Mouse (Mus musculus) hindbrain, embryonic 10.5 days (tissue): Measurements from ENCODE around the gene Creb3l2. TPM values are rescaled to one million over a fixed set of nuclear protein-coding genes. Genes with fewer than 3 reads are reported as not detected.
"Not testable (repeated sequence)": the region's sequence is repeated elsewhere in the genome, so short reads cannot be mapped to it uniquely, and the experiment has no call there.

Experiments used
- DNase-seq: peaks from one replicate; pipeline ENCODE4 v3.0.0-alpha.2; 2017; ENCODE audit warnings: low spot score
- H3K27ac ChIP-seq: fragments of 300-500 bp; sonication (generic); 2 replicates; pipeline ENCODE4 v1.5.1; 2016; ENCODE audit warnings: mild to moderate bottlenecking, moderate library complexity
- H3K27me3 ChIP-seq: fragments of 300-500 bp; sonication (generic); 2 replicates; pipeline ENCODE4 v1.6.1; 2016; ENCODE audit warnings: mild to moderate bottlenecking; ENCODE audit not compliant: poor library complexity, insufficient read depth, severe bottlenecking
- H3K36me3 ChIP-seq: fragments of 300-500 bp; sonication (generic); 2 replicates; pipeline ENCODE4 v1.6.1; 2016; ENCODE audit warnings: mild to moderate bottlenecking, moderate library complexity
- H3K4me1 ChIP-seq: fragments of 300-500 bp; sonication (generic); replicated peaks from 2 replicates; pipeline ENCODE4 v1.6.1; 2016; ENCODE audit warnings: mild to moderate bottlenecking
- H3K4me3 ChIP-seq: fragments of 300-500 bp; sonication (generic); 2 replicates; pipeline ENCODE4 v1.5.1; 2016; ENCODE audit warnings: mild to moderate bottlenecking, moderate library complexity
- H3K9me3 ChIP-seq: fragments of 300-500 bp; sonication (generic); 2 replicates; pipeline ENCODE4 v1.6.1; 2016; ENCODE audit warnings: mild to moderate bottlenecking, moderate library complexity
- WGBS: fragments of 180-500 bp; shearing (Covaris S2); methylation state at CpG from one replicate; pipeline ENCODE4 v1.1.7; 2016; 5-methylcytosine and 5-hydroxymethylcytosine counted together
- polyA plus RNA-seq: library from polyadenylated mRNA; unstranded; fragments of >200 nt; fragmentation: Nextera tagmentation; extraction: Ambion mirVana; gene quantifications from 2 replicates; pipeline ENCODE4 v1.2.1, GENCODE M21; 2016

Gene Creb3l2
- polyA plus RNA-seq, 1 experiment from 2014 or later, result 7.6 TPM

DNA sequence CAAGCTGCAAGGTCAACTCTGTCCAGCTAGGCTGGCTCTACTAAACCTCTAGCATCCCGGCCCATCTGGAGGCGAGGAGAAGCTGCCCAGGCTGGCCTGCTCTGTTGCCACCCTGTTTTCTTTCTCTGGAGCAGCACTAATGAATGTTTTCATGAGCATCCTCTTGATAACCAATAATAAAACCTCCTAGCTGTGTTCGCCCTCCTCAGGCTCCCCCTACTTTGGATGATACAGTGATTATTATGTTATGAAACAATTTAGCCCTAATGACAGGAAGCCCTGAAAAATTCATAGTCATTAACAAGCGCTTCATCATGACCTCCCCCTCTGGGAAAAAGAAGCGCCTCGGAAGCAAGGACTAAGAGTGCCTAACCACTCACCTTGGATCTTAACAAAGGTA lies 59.2 kb downstream of the Creb3l2 start:
- Histone ChIP-seq H3K36me3 (peaks cover 11% of the 10 kb centered on the region; the same call in 1 of the 2 replicates), H3K4me1 (no peaks in the 10 kb centered on the region), H3K9me3 (no peaks in the 10 kb centered on the region), H3K27ac (no peak overlapping the region), H3K4me3 (no peak overlapping the region), H3K27me3 (no peaks in the 10 kb centered on the region)
- 95% methylated on average over 6 of the region's 6 CpGs for WGBS
- DNase-seq, result no peak

DNA sequence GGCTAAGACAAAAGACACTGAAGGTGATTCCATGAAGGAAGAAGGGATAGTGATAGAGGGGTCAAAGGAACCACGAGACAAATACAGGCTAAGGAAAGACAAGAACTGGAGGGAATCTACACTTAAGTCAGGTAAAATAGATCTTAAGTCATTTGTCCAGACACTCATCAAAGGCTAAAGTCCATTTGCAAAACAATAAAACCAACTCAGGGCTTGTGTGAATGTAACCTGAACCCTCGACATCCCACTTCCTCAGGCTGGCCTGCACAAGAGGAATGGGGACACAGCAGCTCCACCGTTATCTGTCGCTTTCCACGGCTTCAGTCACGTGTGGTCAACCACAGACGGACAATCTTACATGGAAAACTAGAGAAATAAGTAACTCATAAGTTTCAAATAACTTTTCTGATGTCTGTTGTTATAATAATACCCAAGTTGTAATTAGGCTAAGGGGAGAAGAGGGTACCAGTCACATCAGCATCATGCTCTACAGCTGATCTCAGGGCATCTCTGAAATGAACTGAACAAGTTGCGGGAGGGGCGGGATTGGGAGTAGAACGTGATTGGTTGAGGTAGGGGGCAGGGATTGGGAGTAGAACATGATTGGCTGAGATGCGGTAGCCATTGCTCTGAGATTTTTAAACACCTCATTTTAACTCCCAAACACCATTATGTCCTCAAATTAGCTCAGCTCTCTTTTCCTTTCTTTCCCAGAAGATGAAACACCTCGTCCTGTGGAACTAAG lies 63.9 kb downstream of the Creb3l2 start:
- Histone ChIP-seq H3K4me3 (no peak overlapping the region), H3K27ac (no peak overlapping the region), H3K9me3 (no peaks in the 10 kb centered on the region), H3K4me1 (peaks cover 11% of the 10 kb centered on the region), H3K27me3 (no peaks in the 10 kb centered on the region), H3K36me3 (peaks cover 13% of the 10 kb centered on the region; the same call in 1 of the 2 replicates)
- DNase-seq, result no peak
- 87% methylated on average over 12 of the region's 12 CpGs for WGBS

DNA sequence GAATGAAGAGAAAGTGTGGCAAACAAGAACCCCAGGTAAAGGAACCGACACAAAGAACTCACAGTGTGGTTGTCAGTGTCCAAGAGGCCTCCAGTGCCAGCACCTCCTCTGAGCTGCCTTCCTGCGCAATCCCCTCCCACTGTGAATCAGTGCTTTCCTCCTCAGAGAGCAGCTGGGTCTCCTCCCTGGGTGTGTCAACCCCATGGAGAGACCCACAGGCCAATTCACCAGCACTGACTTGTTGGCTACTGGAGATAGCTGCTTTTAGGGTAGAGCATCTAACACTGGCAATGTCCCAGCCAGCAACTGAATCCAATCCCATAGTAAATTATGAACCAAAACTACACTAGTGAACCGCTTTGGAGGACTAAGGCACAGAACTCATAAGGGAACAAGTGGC lies 64.6 kb downstream of the Creb3l2 start:
- 82% methylated on average over 3 of the region's 3 CpGs for WGBS
- H3K4me3 ChIP-seq, H3K9me3 ChIP-seq, DNase-seq, H3K27me3 ChIP-seq, H3K27ac ChIP-seq: not testable (repeated sequence)
- Histone ChIP-seq H3K36me3 (peaks cover 13% of the 10 kb centered on the region; the same call in 1 of the 2 replicates), H3K4me1 (peaks cover 11% of the 10 kb centered on the region)

DNA sequence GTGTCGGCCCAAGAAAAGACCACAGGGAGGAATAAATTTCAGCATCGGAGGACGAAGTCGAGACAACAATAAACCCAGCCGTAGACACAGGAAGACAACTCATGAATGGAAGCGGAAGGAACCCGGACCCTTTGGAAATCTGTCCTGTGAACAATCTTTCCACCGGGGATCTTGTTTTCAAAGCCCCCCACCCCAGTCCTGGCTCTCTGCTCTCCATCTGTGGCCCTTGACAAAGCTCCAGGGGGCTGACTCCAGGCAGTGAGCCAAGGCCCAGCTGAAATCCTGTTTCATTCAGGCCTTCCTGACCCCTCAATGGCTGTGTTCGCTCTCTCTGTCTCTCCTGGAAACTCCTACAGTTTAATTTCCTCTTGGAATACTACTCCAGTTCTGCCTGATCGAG lies 66.5 kb downstream of the Creb3l2 start:
- no peaks in the 10 kb centered on the region for H3K9me3 ChIP-seq
- H3K27me3 ChIP-seq, result no peaks in the 10 kb centered on the region
- WGBS, result 62% methylated on average over 10 of the region's 10 CpGs
- peaks cover 11% of the 10 kb centered on the region for H3K4me1 ChIP-seq
- H3K4me3 ChIP-seq, result no peak overlapping the region
- DNase-seq, result no peak
- peaks cover 13% of the 10 kb centered on the region; the same call in 1 of the 2 replicates for H3K36me3 ChIP-seq
- 0 out of 2 replicates have a peak overlapping the region, but pooled peaks have one; percentile 6 for H3K27ac ChIP-seq

DNA sequence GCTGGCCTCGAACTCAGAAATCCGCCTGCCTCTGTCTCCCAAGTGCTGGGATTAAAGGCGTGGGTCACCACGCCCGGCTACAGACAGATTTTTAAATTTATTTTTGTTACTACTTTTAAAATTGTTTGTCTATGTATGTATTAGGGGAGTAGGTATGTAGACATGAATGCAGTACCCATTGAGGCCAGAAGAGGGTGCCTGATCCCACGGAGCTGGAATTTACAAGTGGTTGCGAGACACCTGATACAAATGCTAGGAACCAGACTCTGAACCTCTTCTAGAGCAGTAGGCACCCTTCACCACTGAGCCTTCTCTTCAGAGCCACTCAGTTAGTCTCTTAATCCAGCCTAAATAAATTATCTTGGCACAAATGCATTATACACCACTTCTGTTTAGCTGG lies 70.6 kb downstream of the Creb3l2 start:
- no peak for DNase-seq

DNA sequence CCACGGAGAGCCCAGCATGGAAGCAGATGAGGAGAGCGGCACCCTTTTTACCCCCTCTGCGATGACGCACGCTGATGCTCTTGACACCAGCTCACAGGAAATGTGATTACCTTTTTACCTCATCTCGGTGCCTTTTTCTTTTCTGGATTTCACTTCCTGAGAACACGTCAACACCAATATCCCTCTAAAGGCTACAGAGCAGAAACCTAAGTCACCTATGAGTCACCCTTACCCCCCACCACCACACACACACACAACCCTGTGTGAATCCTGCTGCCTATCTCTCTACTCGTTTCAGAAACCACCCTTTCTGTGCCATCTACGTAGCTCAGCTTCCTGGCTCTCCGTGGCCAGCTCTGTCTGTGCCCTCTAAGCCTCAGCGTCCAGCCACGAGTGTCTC lies 71.4 kb downstream of the Creb3l2 start:
- H3K27ac ChIP-seq, result no peak overlapping the region
- peaks cover 10% of the 10 kb centered on the region for H3K4me1 ChIP-seq
- H3K36me3 ChIP-seq, result no peaks in the 10 kb centered on the region
- no peaks in the 10 kb centered on the region for H3K9me3 ChIP-seq
- 90% methylated on average over 12 of the region's 12 CpGs for WGBS
- no peak for DNase-seq
- H3K4me3 ChIP-seq, result no peak overlapping the region
- H3K27me3 ChIP-seq, result no peaks in the 10 kb centered on the region

More for the DNA sequence above, 70.6 kb downstream of the Creb3l2 start:
- peaks cover 11% of the 10 kb centered on the region for H3K4me1 ChIP-seq
- no peaks in the 10 kb centered on the region for H3K36me3 ChIP-seq
- no peak overlapping the region for H3K27ac ChIP-seq
- H3K9me3 ChIP-seq, result no peaks in the 10 kb centered on the region
- WGBS, result 78% methylated on average over 7 of the region's 7 CpGs
- no peak overlapping the region for H3K4me3 ChIP-seq
- H3K27me3 ChIP-seq, result no peaks in the 10 kb centered on the region

DNA sequence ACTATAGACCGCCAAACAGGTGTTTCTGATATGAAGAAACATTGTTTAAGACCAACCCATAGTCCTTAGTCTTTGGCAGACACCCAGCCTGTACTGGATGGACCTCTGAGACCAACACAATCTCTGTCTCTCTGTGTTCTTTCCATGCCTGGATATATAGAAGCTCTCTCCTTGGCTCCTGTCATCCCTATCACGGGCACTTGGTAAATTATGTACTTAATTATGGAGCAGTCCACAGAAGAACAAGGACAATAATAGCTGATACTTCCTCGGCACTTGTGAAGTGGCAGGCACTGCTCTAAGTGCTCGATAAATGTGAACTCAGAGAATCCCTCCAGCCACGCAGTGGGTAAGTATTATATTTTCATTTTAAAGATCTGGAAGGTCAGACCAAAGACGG lies 72.2 kb downstream of the Creb3l2 start:
- Histone ChIP-seq H3K4me1 (peaks cover 9% of the 10 kb centered on the region), H3K9me3 (no peaks in the 10 kb centered on the region), H3K4me3 (no peak overlapping the region), H3K36me3 (no peaks in the 10 kb centered on the region), H3K27ac (no peak overlapping the region), H3K27me3 (no peaks in the 10 kb centered on the region)
- 87% methylated on average over 6 of the region's 6 CpGs for WGBS
- DNase-seq, result no peak

DNA sequence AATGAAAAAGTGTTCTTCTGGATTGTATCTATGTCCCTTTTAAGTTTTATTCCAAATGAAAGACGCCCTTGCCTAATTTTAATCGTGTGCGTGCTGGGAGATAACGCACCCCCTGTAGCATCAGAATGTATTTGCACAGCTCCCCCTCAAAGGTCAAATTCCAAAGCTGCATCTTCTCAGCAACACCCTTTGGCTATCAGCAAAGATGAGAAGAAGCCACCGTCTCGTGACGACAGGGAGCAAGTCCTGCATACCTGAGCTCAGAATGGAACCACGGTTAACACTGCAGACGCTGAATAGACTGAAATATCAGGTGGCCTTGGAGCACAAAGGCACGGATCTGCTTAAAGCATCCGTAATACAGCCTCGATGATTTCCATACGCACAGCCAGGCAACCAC lies 73.7 kb downstream of the Creb3l2 start:
- 83% methylated on average over 13 of the region's 13 CpGs for WGBS
- H3K4me3 ChIP-seq, result no peak overlapping the region
- no peak for DNase-seq
- no peaks in the 10 kb centered on the region for H3K27me3 ChIP-seq
- no peaks in the 10 kb centered on the region for H3K9me3 ChIP-seq
- peaks cover 9% of the 10 kb centered on the region for H3K4me1 ChIP-seq
- H3K36me3 ChIP-seq, result no peaks in the 10 kb centered on the region
- H3K27ac ChIP-seq, result no peak overlapping the region

DNA sequence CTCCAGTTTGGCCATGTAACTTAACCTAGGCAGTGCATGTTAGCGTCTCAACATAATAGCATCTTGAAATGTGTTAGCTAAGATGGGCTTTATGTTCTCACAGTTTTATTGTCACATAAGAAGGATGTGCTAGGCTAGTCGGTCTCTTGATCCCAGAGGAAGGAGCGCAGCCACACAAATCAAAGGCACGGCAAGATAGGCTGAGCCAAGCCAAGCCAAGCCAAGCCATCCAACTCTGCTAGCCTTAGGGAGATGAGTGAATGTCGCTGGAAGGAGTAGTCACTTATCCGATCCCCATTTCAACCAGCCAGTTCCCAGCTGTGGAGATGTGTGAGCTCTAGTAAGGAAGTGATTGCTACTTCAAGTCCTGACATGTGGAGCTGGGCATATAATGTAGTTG lies 75.0 kb downstream of the Creb3l2 start:
- Histone ChIP-seq H3K36me3 (no peaks in the 10 kb centered on the region; the same call in 1 of the 2 replicates), H3K9me3 (no peaks in the 10 kb centered on the region), H3K4me3 (no peak overlapping the region), H3K4me1 (peaks cover 9% of the 10 kb centered on the region), H3K27me3 (no peaks in the 10 kb centered on the region), H3K27ac (no peak overlapping the region)
- 93% methylated on average over 6 of the region's 6 CpGs for WGBS
- no peak for DNase-seq

DNA sequence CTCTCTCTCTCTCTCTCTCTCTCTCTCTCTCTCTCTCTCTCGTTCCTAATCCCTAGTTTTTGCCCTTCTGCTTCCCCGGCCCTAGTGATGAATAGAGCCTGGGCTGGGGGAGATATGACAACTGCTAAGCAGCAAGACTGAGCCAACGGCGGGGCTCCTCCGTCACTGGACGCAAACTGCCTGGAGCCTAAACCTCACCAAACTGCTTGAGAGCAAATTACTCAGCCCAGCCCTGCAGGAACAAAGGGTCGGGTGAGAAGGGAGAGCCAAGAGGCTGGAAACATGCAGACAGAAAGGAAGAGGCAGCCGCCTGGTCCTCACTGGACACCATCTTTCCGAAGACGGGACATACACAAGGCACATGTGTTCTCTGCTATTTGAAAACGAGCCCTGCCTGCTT lies 76.8 kb downstream of the Creb3l2 start:
- no peak overlapping the region for H3K4me3 ChIP-seq
- no peaks in the 10 kb centered on the region for H3K9me3 ChIP-seq
- H3K27me3 ChIP-seq, result no peaks in the 10 kb centered on the region
- no peaks in the 10 kb centered on the region; the same call in 1 of the 2 replicates for H3K36me3 ChIP-seq
- peak overlapping the region; percentile 69; the same call in 1 of the 2 replicates for H3K27ac ChIP-seq
- 63% methylated on average over 11 of the region's 11 CpGs for WGBS
- DNase-seq, result no peak
- peaks cover 24% of the 10 kb centered on the region for H3K4me1 ChIP-seq

DNA sequence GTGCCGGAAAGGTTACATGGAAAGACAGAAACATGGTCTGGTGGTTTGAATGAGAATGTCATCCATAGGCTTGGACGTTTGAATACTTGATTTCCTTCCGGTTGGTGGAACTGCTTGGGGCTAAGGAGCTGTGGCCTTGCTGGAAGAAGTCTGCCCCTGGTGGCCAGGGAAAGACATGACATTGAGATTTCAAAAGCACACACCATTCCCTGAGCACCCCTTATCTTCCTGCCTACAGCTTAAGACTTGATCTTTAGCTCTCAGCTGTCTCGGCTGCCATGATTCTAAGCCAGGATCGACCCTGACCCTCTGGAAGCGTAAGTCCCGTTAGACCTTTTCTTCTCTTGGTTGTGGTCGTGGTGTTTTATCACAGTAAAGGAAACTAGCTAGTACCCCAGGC lies 77.6 kb downstream of the Creb3l2 start:
- Histone ChIP-seq H3K9me3 (no peaks in the 10 kb centered on the region), H3K4me3 (no peak overlapping the region), H3K4me1 (peaks cover 29% of the 10 kb centered on the region), H3K27me3 (no peaks in the 10 kb centered on the region), H3K27ac (no peak overlapping the region), H3K36me3 (no peaks in the 10 kb centered on the region; the same call in 1 of the 2 replicates)
- DNase-seq, result no peak
- WGBS, result 94% methylated on average over 8 of the region's 8 CpGs

DNA sequence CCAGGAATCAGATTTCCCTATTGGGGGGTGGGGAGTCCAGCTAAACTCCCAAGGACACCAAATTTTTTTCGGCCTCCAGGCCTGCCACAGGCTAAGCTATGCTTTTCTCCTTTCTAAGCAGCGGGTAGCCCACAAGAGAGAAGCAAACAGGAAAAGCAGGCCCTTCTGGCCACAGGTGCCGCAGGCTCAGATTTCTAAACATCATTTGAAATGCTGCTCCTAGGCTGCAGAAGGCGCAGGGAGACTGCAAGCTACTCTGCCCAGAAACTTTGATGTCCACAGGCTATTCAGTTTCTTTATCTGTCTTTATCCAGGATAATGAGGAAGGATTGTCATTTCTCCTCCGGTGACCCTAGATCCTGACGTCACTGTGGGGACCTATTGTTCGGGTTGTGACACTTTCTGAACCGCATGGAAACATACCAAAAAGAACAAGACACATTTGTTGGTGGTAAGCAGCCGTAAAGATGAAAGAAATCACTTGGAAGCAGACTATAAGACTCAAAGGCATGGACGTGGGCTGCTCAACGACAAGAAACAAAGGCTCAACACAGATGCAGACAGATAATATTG lies 81.0 kb downstream of the Creb3l2 start:
- Histone ChIP-seq H3K4me3 (no peak overlapping the region), H3K9me3 (no peaks in the 10 kb centered on the region), H3K27me3 (no peaks in the 10 kb centered on the region), H3K27ac (peak overlapping the region; percentile 75), H3K36me3 (peaks cover 4% of the 10 kb centered on the region; the same call in 1 of the 2 replicates), H3K4me1 (peaks cover 28% of the 10 kb centered on the region)
- DNase-seq, result no peak
- WGBS, result 24% methylated on average over 11 of the region's 11 CpGs

DNA sequence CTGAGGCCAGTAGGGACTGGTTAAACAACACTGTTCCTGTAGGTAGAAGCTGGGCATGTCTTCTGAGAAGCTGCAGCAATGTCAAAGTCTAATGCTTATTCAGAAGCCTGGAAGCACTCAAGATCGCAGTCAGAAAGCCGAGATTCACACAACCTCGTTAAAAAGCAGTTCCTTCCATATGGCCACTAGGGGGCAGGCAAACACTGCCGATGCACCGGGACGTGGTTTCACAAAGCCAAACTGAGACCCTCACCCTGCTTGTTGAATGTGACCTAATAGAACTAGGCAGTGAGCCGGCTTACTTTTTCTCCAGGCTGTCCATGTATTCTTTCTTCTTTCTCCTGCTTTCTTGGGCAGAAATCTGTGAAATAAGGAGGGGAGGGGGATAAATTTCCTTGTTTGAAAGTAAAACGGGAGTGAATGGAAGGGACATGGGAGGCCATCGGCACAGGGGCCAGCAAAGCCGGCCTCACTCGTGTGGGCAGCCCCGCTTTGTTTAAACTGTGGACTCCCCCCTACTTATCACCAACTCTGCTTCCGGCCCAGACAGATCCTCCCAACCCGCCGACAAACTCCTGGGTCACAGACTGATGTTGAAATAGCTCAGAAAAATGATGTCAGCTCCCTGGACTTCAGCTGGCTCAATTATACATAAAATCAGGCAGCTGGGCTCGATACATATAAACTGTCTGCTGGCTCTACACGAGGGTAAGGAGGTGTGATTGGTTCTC lies 87.3 kb downstream of the Creb3l2 start:
- Histone ChIP-seq H3K4me1 (peaks cover 10% of the 10 kb centered on the region; the same call in 1 of the 2 replicates), H3K27me3 (no peaks in the 10 kb centered on the region), H3K4me3 (no peak overlapping the region), H3K27ac (peak overlapping the region; percentile 64; the same call in 1 of the 2 replicates), H3K36me3 (peaks cover 8% of the 10 kb centered on the region; the same call in 1 of the 2 replicates), H3K9me3 (no peaks in the 10 kb centered on the region)
- DNase-seq, result peak; percentile 84
- WGBS, result 41% methylated on average over 17 of the region's 17 CpGs
